Comparison of ENCODE assay signal across 13 mouse cellular contexts in genomic region chr2:14164459-14165030, GRCm38 (mm10). TPM values are rescaled to one million over a fixed set of nuclear protein-coding genes. Genes with fewer than 3 reads are reported as not detected.
DNase-seq lines count a peak whose midpoint lies in the region; ATAC-seq and TF ChIP-seq lines count a peak whose summit lies in the region.
"Had no signal": no experiment of that assay in that cellular context is flagged by ENCODE, and none has a peak within 500 bp of the region (broad histone marks: within the 10 kb centered on the region; RNA-seq: fewer than 3 reads in every experiment).

No protein-coding gene starts in this region.

- H3K9me3 ChIP-seq in kidney, embryonic 14.5 days (ENCODE audit: control insufficient read depth, low read length) = no peaks in the 10 kb centered on the region
- no peaks in the 10 kb centered on the region for H3K9me3 ChIP-seq in liver, embryonic 16.5 days (replicated peaks; ENCODE audit: control insufficient read depth, low read length)
- H3K9me3 ChIP-seq in forebrain, embryonic 13.5 days (replicated peaks) = no peaks in the 10 kb centered on the region
- no peaks in the 10 kb centered on the region for H3K9me3 ChIP-seq in midbrain, embryonic 10.5 days (replicated peaks)
- H3K9me3 ChIP-seq: neural tube, embryonic 12.5 days had no signal

- no peak overlapping the region for H3K4me3 ChIP-seq in kidney, embryonic 14.5 days (ENCODE audit: low read length)
- H3K4me3 ChIP-seq in bone marrow macrophage, adult 2 months (ENCODE audit: insufficient read depth, low read length) = no peak overlapping the region
- no peak overlapping the region for H3K4me3 ChIP-seq in liver, embryonic 16.5 days (ENCODE audit: low read depth, low read length)
- no peak overlapping the region for H3K4me3 ChIP-seq in forebrain, embryonic 13.5 days
- H3K4me3 ChIP-seq in midbrain, embryonic 10.5 days = no peak overlapping the region
- H3K4me3 ChIP-seq: neural tube, embryonic 12.5 days had no signal

- DNase-seq in kidney, adult 9 months = peak; percentile 20
- peak; percentile 7 for DNase-seq in gastrocnemius, postnatal 10 days
- no peak for DNase-seq in adrenal gland, adult 2 months
- no peak for DNase-seq in midbrain, embryonic 10.5 days (ENCODE audit: low spot score)
- DNase-seq: forebrain, postnatal 0 days; layer of hippocampus, postnatal 36 days; lung, embryonic 14.5 days; right cerebral cortex, postnatal 4 days had no signal

- TF ChIP-seq CTCF in bone marrow macrophage, adult 2 months (IDR thresholded peaks at IDR 0.05; ENCODE audit: low read depth, low read length) = no peak

- H3K9ac ChIP-seq in kidney, embryonic 14.5 days (ENCODE audit: low read depth, low read length) = no peak overlapping the region
- no peak overlapping the region for H3K9ac ChIP-seq in liver, embryonic 16.5 days (ENCODE audit: low read depth, low read length)
- H3K9ac ChIP-seq in forebrain, embryonic 13.5 days = no peak overlapping the region
- H3K9ac ChIP-seq: forebrain, postnatal 0 days; lung, embryonic 14.5 days; neural tube, embryonic 12.5 days had no signal

- no peak overlapping the region for H3K27ac ChIP-seq in kidney, embryonic 14.5 days (ENCODE audit: low read depth, low read length)
- peak overlapping the region; percentile 99 for H3K27ac ChIP-seq in bone marrow macrophage, adult 2 months (ENCODE audit: insufficient read depth, low read depth, low read length)
- peak overlapping the region; percentile 35; the same call in 1 of the 2 replicates for H3K27ac ChIP-seq in liver, embryonic 16.5 days (ENCODE audit: low read length)
- no peak overlapping the region for H3K27ac ChIP-seq in forebrain, embryonic 13.5 days
- H3K27ac ChIP-seq in midbrain, embryonic 10.5 days (replicated peaks) = no peak overlapping the region
- H3K27ac ChIP-seq: neural tube, embryonic 12.5 days had no signal

- ATAC-seq in kidney, embryonic 14.5 days (ENCODE audit: low FRiP score, low TSS enrichment) = no peak
- 0 out of 2 replicates have a peak, but pooled peaks have one; percentile 19 for ATAC-seq in liver, embryonic 16.5 days (ENCODE audit: low read depth)
- ATAC-seq in forebrain, embryonic 13.5 days = no peak
- ATAC-seq: forebrain, postnatal 0 days had no signal

- WGBS in kidney, embryonic 14.5 days = 71% methylated on average over 5 of the region's 5 CpGs
- 30% methylated on average over 5 of the region's 5 CpGs for WGBS in liver, embryonic 16.5 days (ENCODE audit: insufficient replicate concordance)
- WGBS in forebrain, embryonic 13.5 days = 79% methylated on average over 5 of the region's 5 CpGs
- 79% methylated on average over 5 of the region's 5 CpGs for WGBS in midbrain, embryonic 10.5 days

- no peak for TF ChIP-seq POLR2A in bone marrow macrophage, adult 2 months (IDR thresholded peaks at IDR 0.05; ENCODE audit: borderline replicate concordance, low read depth, low read length)

- no peaks in the 10 kb centered on the region for H3K36me3 ChIP-seq in kidney, embryonic 14.5 days (ENCODE audit: control insufficient read depth, insufficient read depth, low read length)
- H3K36me3 ChIP-seq in liver, embryonic 16.5 days (ENCODE audit: control insufficient read depth, insufficient read depth) = no peaks in the 10 kb centered on the region
- no peaks in the 10 kb centered on the region for H3K36me3 ChIP-seq in forebrain, embryonic 13.5 days (ENCODE audit: poor library complexity, severe bottlenecking)
- H3K36me3 ChIP-seq in midbrain, embryonic 10.5 days = no peaks in the 10 kb centered on the region
- H3K36me3 ChIP-seq: neural tube, embryonic 12.5 days had no signal

- no peak overlapping the region for H3K4me2 ChIP-seq in kidney, embryonic 14.5 days (replicated peaks; ENCODE audit: low read depth, low read length)
- H3K4me2 ChIP-seq in liver, embryonic 16.5 days (ENCODE audit: low read depth, low read length) = no peak overlapping the region
- no peak overlapping the region for H3K4me2 ChIP-seq in forebrain, embryonic 13.5 days
- H3K4me2 ChIP-seq: lung, embryonic 14.5 days; neural tube, embryonic 12.5 days had no signal

- no peaks in the 10 kb centered on the region for H3K4me1 ChIP-seq in kidney, embryonic 14.5 days (ENCODE audit: control insufficient read depth, insufficient read depth, low read length)
- peaks cover 26% of the 10 kb centered on the region for H3K4me1 ChIP-seq in bone marrow macrophage, adult 2 months (ENCODE audit: control insufficient read depth, insufficient read depth, low read length)
- peaks cover 4% of the 10 kb centered on the region; the same call in 1 of the 2 replicates for H3K4me1 ChIP-seq in liver, embryonic 16.5 days (ENCODE audit: control insufficient read depth, low read depth, low read length)
- H3K4me1 ChIP-seq in forebrain, embryonic 13.5 days = no peaks in the 10 kb centered on the region
- peaks cover 6% of the 10 kb centered on the region; the same call in 1 of the 2 replicates for H3K4me1 ChIP-seq in midbrain, embryonic 10.5 days
- H3K4me1 ChIP-seq: neural tube, embryonic 12.5 days had no signal

- H3K27me3 ChIP-seq in kidney, embryonic 14.5 days (ENCODE audit: control insufficient read depth, insufficient read depth, low read length) = no peaks in the 10 kb centered on the region
- H3K27me3 ChIP-seq in liver, embryonic 16.5 days (ENCODE audit: control insufficient read depth, insufficient read depth, low read depth, low read length) = no peaks in the 10 kb centered on the region
- H3K27me3 ChIP-seq in forebrain, embryonic 13.5 days = no peaks in the 10 kb centered on the region
- H3K27me3 ChIP-seq in midbrain, embryonic 10.5 days (ENCODE audit: low read depth, poor library complexity, severe bottlenecking) = no peaks in the 10 kb centered on the region
- H3K27me3 ChIP-seq: neural tube, embryonic 12.5 days had no signal

RNA-seq across cellular contexts. Expression of gene Tmem236, which starts 9.8 kb away (rescaled TPM):
- polyA plus RNA-seq in kidney, embryonic 14.5 days (2014; fragmentation: Nextera tagmentation; extraction: Ambion mirVana) = 0.07 and 0.11 TPM in 2 replicates
- 0.36 TPM in 1 of 2 replicates, not detected in the other for polyA plus RNA-seq in bone marrow macrophage, adult 2 months (2012; ENCODE audit: insufficient read depth, insufficient read length, missing spikeins)
- under 1 TPM; 0.31 to 0.59 TPM for total RNA-seq in gastrocnemius, postnatal 10 days (2021)
- 0.18 TPM in 1 of 2 replicates, not detected in the other for polyA plus RNA-seq in liver, embryonic 16.5 days (2015; fragmentation: Nextera tagmentation; extraction: Ambion mirVana)
- 0.09 TPM in 1 of 2 replicates, not detected in the other for polyA plus RNA-seq in forebrain, embryonic 13.5 days (2015; fragmentation: Nextera tagmentation; extraction: Ambion mirVana)
- total RNA-seq in adrenal gland, adult 2 months (2021) = not detected
- 0.02 TPM in 1 of 2 replicates, not detected in the other for polyA plus RNA-seq in adrenal gland, adult 2 months (2012; rRNA removed)
- 0.04 TPM in 2 replicates for polyA plus RNA-seq in midbrain, embryonic 10.5 days (2016; fragmentation: Nextera tagmentation; extraction: Ambion mirVana)
- polyA plus RNA-seq: lung, embryonic 14.5 days had no signal

Comparison
In these comparisons a context has a peak if more than half of its experiments do, and no peak if none do; other contexts are left out.
1. DNase-seq: peak in kidney, adult 9 months (single experiment) and gastrocnemius, postnatal 10 days (single experiment); none in adrenal gland, adult 2 months (single experiment) and midbrain, embryonic 10.5 days (single experiment).
2. H3K27ac ChIP-seq: peak in bone marrow macrophage, adult 2 months (single experiment) and liver, embryonic 16.5 days (single experiment); none in kidney, embryonic 14.5 days (single experiment), forebrain, embryonic 13.5 days (single experiment) and midbrain, embryonic 10.5 days (single experiment).